Mouse (Mus musculus) cerebellum, adult 8-10 months (tissue): ENCODE measurements at regions not wholly inside any gene's neighbourhood (a gene's known extent, or its start where the extent isn't known, plus 50 kb on each side); places are given as distances from the start of the nearest gene placed in this dataset.

Experiments
- DNase-seq: peaks from one replicate; pipeline ENCODE4 v3.0.0; 2022

GRCm38 (mm10) chr15:27412761-27413160, 53.7 kb upstream of the Ank start:
- no peak for DNase-seq

DNA sequence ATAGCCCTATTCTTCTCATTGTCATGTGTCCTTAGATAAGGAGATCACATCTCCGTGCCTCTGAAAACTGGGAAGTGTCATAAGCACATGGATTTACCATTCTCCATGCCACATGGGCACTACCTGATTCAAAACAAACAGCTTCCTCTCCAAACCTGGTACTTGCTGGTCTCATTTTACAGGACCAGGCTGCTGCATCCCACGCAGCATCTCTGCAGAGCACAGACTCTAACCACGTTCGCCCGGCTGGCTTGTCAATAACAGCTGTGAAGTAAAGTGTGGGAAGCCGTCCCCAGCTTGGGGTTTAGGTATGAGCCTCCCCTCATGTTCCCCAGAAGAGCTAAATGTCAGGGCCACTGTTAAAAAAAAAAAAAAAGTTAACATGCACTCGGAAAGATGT, 53.0 kb upstream of the Ank start:
- no peak for DNase-seq

DNA sequence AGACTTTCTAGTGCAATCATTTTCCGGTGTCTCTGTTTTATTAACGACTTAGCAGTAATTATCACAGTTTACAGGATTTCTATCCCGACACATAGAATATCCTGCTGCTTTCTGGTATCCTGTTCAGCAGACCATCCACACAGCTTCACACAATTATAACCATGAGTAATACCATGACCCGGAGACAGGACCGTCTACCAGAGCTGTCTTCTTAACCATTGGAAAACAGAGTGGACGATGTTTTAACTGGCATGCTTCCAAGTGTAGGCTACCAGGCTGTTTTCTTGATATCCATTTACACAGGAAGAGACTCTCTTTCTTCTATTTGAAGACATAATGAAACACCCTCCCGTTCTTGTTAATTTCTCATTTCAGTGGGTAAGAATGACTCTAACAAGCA, 51.7 kb upstream of the Ank start:
- DNase-seq = no peak
